Mouse (Mus musculus) cortical plate, adult 2 months (tissue): ENCODE measurements around the gene Anks1b.

ENCODE experiments used
- CTCF ChIP-seq: fragments of 200-500 bp; IDR thresholded peaks from 2 replicates; pipeline ENCODE4 v1.5.1; 2011; ENCODE audit warnings: mild to moderate bottlenecking, control low read depth, low read length; ENCODE audit not compliant: insufficient read depth; ENCODE audit errors: extremely low read depth
- POLR2A ChIP-seq: fragments of 200-500 bp; IDR thresholded peaks from 2 replicates; pipeline ENCODE4 v1.6.1; 2011; ENCODE audit warnings: mild to moderate bottlenecking, low read length, control low read depth; ENCODE audit not compliant: insufficient read depth; ENCODE audit errors: extremely low read depth

DNA sequence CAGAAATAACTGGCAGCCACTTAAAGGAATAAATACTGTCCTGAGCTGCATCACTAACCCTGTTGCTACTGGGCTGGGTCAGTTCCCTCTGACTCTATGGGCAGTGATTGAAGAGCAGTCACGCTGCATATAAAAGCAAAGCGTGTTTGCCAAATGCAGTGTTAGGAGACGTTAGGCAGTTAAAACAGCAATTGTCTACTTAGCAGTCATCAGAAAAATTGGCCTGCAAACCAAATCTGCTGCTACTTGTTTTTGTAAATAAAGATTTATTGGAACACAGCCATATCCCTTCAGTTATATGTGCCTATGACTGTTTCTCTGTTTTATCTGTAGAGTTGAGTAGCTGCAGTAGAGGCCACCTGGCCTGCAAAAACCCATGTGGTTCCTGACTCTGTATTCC is 347.2 kb downstream of the Anks1b start:
- TF ChIP-seq CTCF (no peak), POLR2A (no peak)
